Mouse (Mus musculus): ENCODE measurements around the gene Nxn. TPM values are rescaled to one million over a fixed set of nuclear protein-coding genes. Genes with fewer than 3 reads are reported as not detected.

The Nxn gene
- total RNA-seq, 2 experiments from 2014 or later = 10.1 to 12.2 TPM

Other genes with a start within 250 kb of the Nxn start
- 10 to 100 TPM; 67.5 to 77.7 TPM for gene Vps53, start 219.5 kb downstream of the Nxn start, total RNA-seq (2021)
- 10 to 100 TPM; 17.4 to 17.6 TPM for gene Fam57a, start 219.5 kb downstream of the Nxn start, total RNA-seq (2021)
- under 1 TPM; 0.85 to 0.90 TPM for gene Dbil5, start 181.5 kb downstream of the Nxn start, total RNA-seq (2021)
- 1 to 10 TPM; 5.7 to 8.3 TPM for gene Gemin4, start 181.5 kb downstream of the Nxn start, total RNA-seq (2021)
- 10 to 100 TPM; 15.0 to 15.1 TPM for gene Mrm3, start 155.4 kb downstream of the Nxn start, total RNA-seq (2021)
- 10 to 100 TPM; 44.5 to 46.3 TPM for gene Glod4, start 155.4 kb downstream of the Nxn start, total RNA-seq (2021)
- gene Timm22, start 7.8 kb upstream of the Nxn start, total RNA-seq (2021) = 10 to 100 TPM; 38.0 to 40.1 TPM
- gene Abr, start 223.2 kb upstream of the Nxn start, total RNA-seq (2021) = 100 to 1,000 TPM; 424 to 443 TPM

Measured in left cerebral cortex, postnatal 14 days (tissue).